Mouse (Mus musculus) heart, embryonic 12.5 days (tissue): ENCODE data around the gene Atoh8. TPM values are rescaled to one million over a fixed set of nuclear protein-coding genes. Genes with fewer than 3 reads are reported as not detected.

Experiments
- ATAC-seq: fragments of 200-750 bp; cut with Nextera tagmentation; 2 replicates; pipeline ENCODE4 v1.8.0; 2017; ENCODE audit warnings: moderate TSS enrichment, moderate library complexity; ENCODE audit not compliant: insufficient number of reproducible peaks, low FRiP score
- H3K27ac ChIP-seq: fragments of 300-500 bp; sonication (generic); 2 replicates; pipeline ENCODE4 v1.5.1; 2016; ENCODE audit warnings: mild to moderate bottlenecking, moderate library complexity; ENCODE audit not compliant: poor library complexity, severe bottlenecking
- H3K27me3 ChIP-seq: fragments of 300-500 bp; sonication (generic); replicated peaks from 2 replicates; pipeline ENCODE4 v1.6.1; 2016; ENCODE audit warnings: mild to moderate bottlenecking, moderate library complexity
- H3K36me3 ChIP-seq: fragments of 300-500 bp; sonication (generic); 2 replicates; pipeline ENCODE4 v1.6.1; 2016; ENCODE audit warnings: mild to moderate bottlenecking, moderate library complexity
- H3K4me1 ChIP-seq: fragments of 300-500 bp; sonication (generic); replicated peaks from 2 replicates; pipeline ENCODE4 v1.6.1; 2016; ENCODE audit warnings: mild to moderate bottlenecking
- H3K4me2 ChIP-seq: fragments of 300-500 bp; sonication (generic); 2 replicates; pipeline ENCODE4 v1.6.1; 2016; ENCODE audit warnings: mild to moderate bottlenecking, moderate library complexity
- H3K4me3 ChIP-seq: fragments of 300-500 bp; sonication (generic); 2 replicates; pipeline ENCODE4 v1.5.1; 2016; ENCODE audit warnings: mild to moderate bottlenecking
- H3K9ac ChIP-seq: fragments of 300-500 bp; sonication (generic); 2 replicates; pipeline ENCODE4 v1.6.1; 2016; ENCODE audit warnings: mild to moderate bottlenecking, moderate library complexity
- H3K9me3 ChIP-seq: fragments of 300-500 bp; sonication (generic); replicated peaks from 2 replicates; pipeline ENCODE4 v1.6.1; 2016; ENCODE audit warnings: mild to moderate bottlenecking, moderate library complexity
- WGBS: fragments of 180-500 bp; shearing (Covaris S2); methylation state at CpG from one replicate; pipeline ENCODE4 v1.1.7; 2016; 5-methylcytosine and 5-hydroxymethylcytosine counted together
- polyA plus RNA-seq: library from polyadenylated mRNA; unstranded; fragments of >200 nt; fragmentation: Nextera tagmentation; extraction: Ambion mirVana; gene quantifications from 2 replicates; pipeline ENCODE4 v1.2.1, GENCODE M21; 2016

Gene Atoh8
- polyA plus RNA-seq, 1 experiment from 2014 or later: 14.9 TPM

GRCm38 (mm10) chr6:72190120-72190519 lies 45.3 kb downstream of the Atoh8 start:
- Histone ChIP-seq H3K9me3 (no peaks in the 10 kb centered on the region), H3K27me3 (peaks cover 3% of the 10 kb centered on the region; the same call in 1 of the 2 replicates), H3K4me3 (no peak overlapping the region), H3K4me2 (no peak overlapping the region), H3K36me3 (no peaks in the 10 kb centered on the region), H3K27ac (no peak overlapping the region), H3K4me1 (peaks cover 27% of the 10 kb centered on the region), H3K9ac (no peak overlapping the region)
- WGBS: 27% methylated on average over 6 of the region's 6 CpGs
- no peak for ATAC-seq

GRCm38 (mm10) chr6:72189061-72189863 lies 46.1 kb downstream of the Atoh8 start:
- WGBS: 5% methylated on average over 28 of the region's 29 CpGs
- Histone ChIP-seq H3K4me2 (peak overlapping the region; percentile 73), H3K27ac (peak overlapping the region; percentile 26), H3K36me3 (no peaks in the 10 kb centered on the region), H3K4me1 (peaks cover 27% of the 10 kb centered on the region), H3K27me3 (peaks cover 7% of the 10 kb centered on the region; the same call in 1 of the 2 replicates), H3K4me3 (peak overlapping the region; percentile 35), H3K9ac (peak overlapping the region; percentile 76), H3K9me3 (no peaks in the 10 kb centered on the region)
- peak; percentile 51 for ATAC-seq

DNA sequence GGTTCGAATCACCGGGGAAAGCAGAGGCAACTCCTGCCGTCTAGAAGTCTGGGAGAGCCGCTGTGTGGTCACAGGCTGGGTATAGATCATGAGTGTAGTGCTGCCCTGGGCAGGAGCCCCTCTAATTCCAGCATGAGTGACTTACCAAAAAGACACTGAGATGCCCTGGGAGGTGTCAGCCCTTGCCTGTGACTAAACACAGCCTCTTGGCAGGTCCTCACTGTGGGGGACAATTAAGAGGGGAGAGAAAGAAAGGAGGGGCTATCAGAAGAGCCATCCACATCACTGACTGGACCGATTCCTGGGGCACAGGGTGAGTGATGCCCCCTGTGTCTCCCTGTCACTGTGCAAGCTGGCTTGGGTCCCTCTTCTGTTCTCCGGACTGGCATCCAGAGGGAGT lies 48.6 kb downstream of the Atoh8 start:
- H3K9ac ChIP-seq: no peak overlapping the region
- H3K4me3 ChIP-seq: no peak overlapping the region
- H3K27me3 ChIP-seq: peaks cover 7% of the 10 kb centered on the region; the same call in 1 of the 2 replicates
- no peak overlapping the region for H3K4me2 ChIP-seq
- H3K4me1 ChIP-seq: peaks cover 27% of the 10 kb centered on the region
- no peaks in the 10 kb centered on the region for H3K9me3 ChIP-seq
- H3K27ac ChIP-seq: no peak overlapping the region
- 78% methylated on average over 6 of the region's 6 CpGs for WGBS
- ATAC-seq: no peak
- no peaks in the 10 kb centered on the region for H3K36me3 ChIP-seq

DNA sequence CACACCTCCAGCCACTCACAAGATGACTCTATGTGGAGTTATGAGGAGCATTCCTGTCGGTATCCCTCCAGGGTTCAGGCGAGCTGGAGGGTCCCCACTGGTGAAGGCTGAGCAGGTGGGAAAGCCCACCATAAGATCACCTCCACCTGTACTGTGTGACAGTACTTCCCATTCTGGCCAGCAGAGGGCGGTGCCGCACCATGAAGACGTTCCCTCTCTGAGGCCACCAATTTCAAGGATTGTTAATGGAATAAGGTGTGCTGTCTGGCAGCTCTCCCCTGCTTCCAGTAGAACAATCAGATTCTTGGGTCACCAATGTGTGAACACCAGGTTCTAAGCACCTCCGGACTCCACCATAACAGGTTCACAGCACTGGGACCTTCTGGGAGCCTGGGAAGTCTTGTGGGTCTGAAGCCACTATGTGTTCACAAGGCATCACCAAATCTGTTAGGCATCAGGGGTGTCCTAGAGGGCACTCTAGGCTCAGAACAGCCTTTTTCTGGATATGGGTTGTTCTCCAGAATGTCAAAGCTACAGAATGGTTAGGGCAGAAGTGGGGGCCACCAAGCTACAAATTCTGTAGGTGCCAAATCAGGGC lies 49.4 kb downstream of the Atoh8 start:
- Histone ChIP-seq H3K9me3 (no peaks in the 10 kb centered on the region), H3K36me3 (no peaks in the 10 kb centered on the region), H3K27me3 (peaks cover 7% of the 10 kb centered on the region; the same call in 1 of the 2 replicates), H3K27ac (no peak overlapping the region), H3K4me1 (peaks cover 33% of the 10 kb centered on the region), H3K4me2 (no peak overlapping the region), H3K9ac (no peak overlapping the region), H3K4me3 (no peak overlapping the region)
- 0 out of 2 replicates have a peak, but pooled peaks have one; percentile 34 for ATAC-seq
- 3% methylated on average over 6 of the region's 6 CpGs for WGBS

DNA sequence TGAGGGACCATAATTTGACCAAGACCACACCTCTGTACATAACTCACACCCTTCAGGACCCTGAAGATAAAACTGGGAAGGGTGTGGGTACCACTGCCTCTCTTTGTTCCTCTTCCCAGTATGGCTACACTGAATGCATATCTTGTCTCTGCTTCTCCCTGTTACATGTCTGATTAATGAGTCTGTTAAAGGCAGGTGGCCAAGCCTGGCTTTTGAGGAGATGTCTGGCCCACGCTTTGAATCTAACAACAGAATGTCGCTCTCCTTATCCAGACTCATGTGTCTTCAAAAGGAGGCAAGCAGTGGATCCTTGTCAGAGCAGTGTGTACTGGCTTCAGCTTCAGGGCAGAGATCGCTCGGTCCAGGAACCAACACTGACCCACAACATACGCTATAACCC lies 50.8 kb downstream of the Atoh8 start:
- H3K9ac ChIP-seq: no peak overlapping the region

DNA sequence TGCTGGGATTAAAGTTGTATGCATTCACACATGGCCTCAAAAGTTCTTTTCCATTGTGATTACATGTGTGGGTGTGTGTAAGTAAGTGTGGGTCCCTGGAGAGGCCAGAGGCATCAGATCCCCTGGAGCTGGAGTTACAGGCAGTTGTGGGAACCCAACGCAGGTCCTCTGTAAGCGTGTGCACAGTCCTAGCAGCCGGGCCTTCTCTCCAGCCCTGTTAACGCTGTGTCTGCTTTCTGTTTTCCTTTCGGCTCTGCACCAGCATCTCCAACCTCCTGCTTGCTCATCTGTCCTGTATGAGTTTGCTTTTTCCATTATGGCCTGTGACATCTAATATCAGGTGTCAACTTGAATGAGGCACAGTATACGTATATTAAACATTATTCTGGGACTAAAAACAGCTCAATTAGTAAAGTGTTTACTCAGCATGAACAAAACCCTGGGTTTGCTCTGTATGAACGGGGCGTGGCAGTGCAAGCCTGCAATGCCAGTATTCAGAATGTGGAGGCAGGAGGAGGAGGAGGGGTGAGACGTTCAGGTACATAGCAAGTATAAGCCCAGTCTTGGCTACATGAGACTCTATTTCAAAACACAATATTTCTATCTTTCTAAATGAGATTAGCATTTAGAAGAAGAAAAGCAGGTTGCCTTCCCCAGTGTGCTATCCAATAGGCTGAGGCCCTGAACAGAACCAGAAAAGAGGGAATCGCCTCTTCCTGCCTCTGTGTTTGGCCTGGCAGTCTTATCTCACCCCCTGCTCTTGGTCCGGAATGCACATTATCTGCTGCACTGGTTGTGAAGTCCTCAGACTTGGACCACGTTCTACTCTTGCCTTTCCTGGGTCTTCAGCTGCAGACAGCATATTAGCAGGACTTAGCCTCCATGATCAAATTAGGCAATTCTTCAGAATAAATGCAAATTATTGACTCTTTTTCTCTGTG lies 55.5 kb downstream of the Atoh8 start:
- 0 out of 2 replicates have a peak, but pooled peaks cover 1% of the 10 kb centered on the region for H3K27me3 ChIP-seq
- H3K9ac ChIP-seq: no peak overlapping the region
- H3K36me3 ChIP-seq: no peaks in the 10 kb centered on the region
- peak overlapping the region; percentile 46 for H3K27ac ChIP-seq
- no peaks in the 10 kb centered on the region for H3K9me3 ChIP-seq
- H3K4me1 ChIP-seq: peaks cover 25% of the 10 kb centered on the region
- H3K4me2 ChIP-seq: no peak overlapping the region
- WGBS: 38% methylated on average over 12 of the region's 12 CpGs
- ATAC-seq: peak; percentile 68; the same call in 1 of the 2 replicates
- no peak overlapping the region for H3K4me3 ChIP-seq

More for the DNA sequence above, 50.8 kb downstream of the Atoh8 start:
- Histone ChIP-seq H3K36me3 (no peaks in the 10 kb centered on the region), H3K27me3 (peaks cover 7% of the 10 kb centered on the region; the same call in 1 of the 2 replicates), H3K9me3 (no peaks in the 10 kb centered on the region), H3K4me2 (no peak overlapping the region), H3K4me3 (no peak overlapping the region), H3K27ac (no peak overlapping the region), H3K4me1 (peaks cover 33% of the 10 kb centered on the region)
- 87% methylated on average over 5 of the region's 5 CpGs for WGBS
- no peak for ATAC-seq

GRCm38 (mm10) chr6:72179006-72179405 lies 56.4 kb downstream of the Atoh8 start:
- Histone ChIP-seq H3K36me3 (no peaks in the 10 kb centered on the region), H3K4me2 (no peak overlapping the region), H3K27me3 (no peaks in the 10 kb centered on the region), H3K9ac (no peak overlapping the region), H3K4me3 (no peak overlapping the region), H3K9me3 (no peaks in the 10 kb centered on the region), H3K27ac (no peak overlapping the region), H3K4me1 (peaks cover 25% of the 10 kb centered on the region)
- no peak for ATAC-seq
- WGBS: 82% methylated on average over 3 of the region's 3 CpGs

GRCm38 (mm10) chr6:72177417-72177816 lies 58.0 kb downstream of the Atoh8 start:
- Histone ChIP-seq H3K4me2 (no peak overlapping the region), H3K27me3 (no peaks in the 10 kb centered on the region), H3K36me3 (no peaks in the 10 kb centered on the region), H3K27ac (no peak overlapping the region), H3K4me1 (peaks cover 25% of the 10 kb centered on the region), H3K4me3 (no peak overlapping the region), H3K9ac (no peak overlapping the region), H3K9me3 (no peaks in the 10 kb centered on the region)
- ATAC-seq: no peak
- WGBS: 66% methylated on average over 3 of the region's 3 CpGs

- Histone ChIP-seq H3K9ac (no peak overlapping the region), H3K4me1 (peaks cover 19% of the 10 kb centered on the region), H3K4me2 (no peak overlapping the region), H3K4me3 (no peak overlapping the region), H3K27ac (no peak overlapping the region), H3K9me3 (no peaks in the 10 kb centered on the region), H3K27me3 (no peaks in the 10 kb centered on the region), H3K36me3 (no peaks in the 10 kb centered on the region)
- ATAC-seq: no peak
- WGBS: 83% methylated on average over 5 of the region's 5 CpGs
These were observed 59.4 kb downstream of the Atoh8 start for GRCm38 (mm10) chr6:72176004-72176403.

- H3K4me3 ChIP-seq: no peak overlapping the region
- no peak overlapping the region for H3K27ac ChIP-seq
- H3K27me3 ChIP-seq: no peaks in the 10 kb centered on the region
- H3K36me3 ChIP-seq: no peaks in the 10 kb centered on the region
- peaks cover 14% of the 10 kb centered on the region for H3K4me1 ChIP-seq
- no peak overlapping the region for H3K4me2 ChIP-seq
- WGBS: 49% methylated on average over 3 of the region's 3 CpGs
- no peak for ATAC-seq
- H3K9ac ChIP-seq: no peak overlapping the region
- no peaks in the 10 kb centered on the region for H3K9me3 ChIP-seq
These were observed 60.0 kb downstream of the Atoh8 start for GRCm38 (mm10) chr6:72175419-72175818.

GRCm38 (mm10) chr6:72173350-72173749 lies 62.0 kb downstream of the Atoh8 start:
- no peak overlapping the region for H3K27ac ChIP-seq
- H3K4me3 ChIP-seq: no peak overlapping the region
- H3K9me3 ChIP-seq: no peaks in the 10 kb centered on the region
- no peaks in the 10 kb centered on the region for H3K27me3 ChIP-seq
- H3K9ac ChIP-seq: no peak overlapping the region
- no peak for ATAC-seq
- 45% methylated on average over 1 of the region's 1 CpGs for WGBS
- no peaks in the 10 kb centered on the region for H3K36me3 ChIP-seq
- no peak overlapping the region for H3K4me2 ChIP-seq
- no peaks in the 10 kb centered on the region for H3K4me1 ChIP-seq
